Mouse (Mus musculus): ENCODE measurements around the gene Nlgn1.

The Nlgn1 gene

GRCm38 (mm10) chr3:26201410-26201809 lies 130.8 kb downstream of the Nlgn1 start:
- no peak for DNase-seq (ENCODE audit: low spot score in 2 of 2)

GRCm38 (mm10) chr3:26194970-26195369 lies 137.3 kb downstream of the Nlgn1 start:
- DNase-seq (ENCODE audit: low spot score in 2 of 2): no peak

- no peak for DNase-seq (ENCODE audit: low spot score in 2 of 2)
These were observed 151.2 kb downstream of the Nlgn1 start for GRCm38 (mm10) chr3:26181013-26181412.

GRCm38 (mm10) chr3:26175371-26175770 lies 156.9 kb downstream of the Nlgn1 start:
- no peak for DNase-seq (ENCODE audit: low spot score in 2 of 2)

- no peak for DNase-seq (ENCODE audit: low spot score in 2 of 2)
These were observed 158.0 kb downstream of the Nlgn1 start for GRCm38 (mm10) chr3:26174257-26174656.

- no peak for DNase-seq (ENCODE audit: low spot score in 2 of 2)
These were observed 158.6 kb downstream of the Nlgn1 start for GRCm38 (mm10) chr3:26173613-26174012.

- DNase-seq (ENCODE audit: low spot score in 2 of 2): no peak
These were observed 165.5 kb downstream of the Nlgn1 start for GRCm38 (mm10) chr3:26166711-26167110.

GRCm38 (mm10) chr3:26153782-26154181 lies 178.5 kb downstream of the Nlgn1 start:
- DNase-seq (ENCODE audit: low spot score in 2 of 2): no peak

- DNase-seq (ENCODE audit: low spot score in 2 of 2): no peak
These were observed 179.1 kb downstream of the Nlgn1 start for GRCm38 (mm10) chr3:26153036-26153741.

- no peak for DNase-seq (ENCODE audit: low spot score in 2 of 2)
These were observed 179.7 kb downstream of the Nlgn1 start for GRCm38 (mm10) chr3:26152510-26153035.

- DNase-seq (ENCODE audit: low spot score in 2 of 2): no peak
These were observed 180.8 kb downstream of the Nlgn1 start for GRCm38 (mm10) chr3:26151351-26152020.

- DNase-seq (ENCODE audit: low spot score in 2 of 2): no peak
These were observed 186.1 kb downstream of the Nlgn1 start for GRCm38 (mm10) chr3:26146174-26146573.

GRCm38 (mm10) chr3:26145441-26145840 lies 186.8 kb downstream of the Nlgn1 start:
- no peak for DNase-seq (ENCODE audit: low spot score in 2 of 2)

GRCm38 (mm10) chr3:26141590-26141989 lies 190.7 kb downstream of the Nlgn1 start:
- DNase-seq (ENCODE audit: low spot score in 2 of 2): no peak

GRCm38 (mm10) chr3:26134839-26135651 lies 197.2 kb downstream of the Nlgn1 start:
- no peak for DNase-seq (ENCODE audit: low spot score in 2 of 2)

- DNase-seq (ENCODE audit: low spot score in 2 of 2): no peak
These were observed 201.3 kb downstream of the Nlgn1 start for GRCm38 (mm10) chr3:26130919-26131318.

- DNase-seq (ENCODE audit: low spot score in 2 of 2): no peak
These were observed 202.8 kb downstream of the Nlgn1 start for GRCm38 (mm10) chr3:26129455-26129854.

GRCm38 (mm10) chr3:26117071-26117470 lies 215.2 kb downstream of the Nlgn1 start:
- DNase-seq (ENCODE audit: low spot score in 2 of 2): no peak

GRCm38 (mm10) chr3:26106361-26106760 lies 225.9 kb downstream of the Nlgn1 start:
- no peak for DNase-seq (ENCODE audit: low spot score in 2 of 2)

- no peak for DNase-seq (ENCODE audit: low spot score in 2 of 2)
These were observed 226.7 kb downstream of the Nlgn1 start for GRCm38 (mm10) chr3:26105528-26105927.

- DNase-seq (ENCODE audit: low spot score in 2 of 2): no peak
These were observed 230.0 kb downstream of the Nlgn1 start for GRCm38 (mm10) chr3:26102271-26102670.

- DNase-seq (ENCODE audit: low spot score in 2 of 2): no peak
These were observed 236.7 kb downstream of the Nlgn1 start for GRCm38 (mm10) chr3:26095551-26095950.

All from spleen, postnatal 4 days (tissue).